Mouse (Mus musculus): ENCODE data around the gene Mfsd5. TPM values are rescaled to one million over a fixed set of nuclear protein-coding genes. Genes with fewer than 3 reads are reported as not detected.

The Mfsd5 gene
- polyA plus RNA-seq (2012; rRNA removed): 33.8 and 34.8 TPM in 2 replicates

GRCm38 (mm10) chr15:102279092-102279782 lies at the start of gene Mfsd5:
Gene Mfsd5 (plus strand): TSS chr15:102279454.

GRCm38 (mm10) chr15:102231748-102232147 lies 47.5 kb upstream of the Mfsd5 start, which contains the start of gene Itgb7:
Gene Itgb7 (minus strand): TSS chr15:102231944.

DNA sequence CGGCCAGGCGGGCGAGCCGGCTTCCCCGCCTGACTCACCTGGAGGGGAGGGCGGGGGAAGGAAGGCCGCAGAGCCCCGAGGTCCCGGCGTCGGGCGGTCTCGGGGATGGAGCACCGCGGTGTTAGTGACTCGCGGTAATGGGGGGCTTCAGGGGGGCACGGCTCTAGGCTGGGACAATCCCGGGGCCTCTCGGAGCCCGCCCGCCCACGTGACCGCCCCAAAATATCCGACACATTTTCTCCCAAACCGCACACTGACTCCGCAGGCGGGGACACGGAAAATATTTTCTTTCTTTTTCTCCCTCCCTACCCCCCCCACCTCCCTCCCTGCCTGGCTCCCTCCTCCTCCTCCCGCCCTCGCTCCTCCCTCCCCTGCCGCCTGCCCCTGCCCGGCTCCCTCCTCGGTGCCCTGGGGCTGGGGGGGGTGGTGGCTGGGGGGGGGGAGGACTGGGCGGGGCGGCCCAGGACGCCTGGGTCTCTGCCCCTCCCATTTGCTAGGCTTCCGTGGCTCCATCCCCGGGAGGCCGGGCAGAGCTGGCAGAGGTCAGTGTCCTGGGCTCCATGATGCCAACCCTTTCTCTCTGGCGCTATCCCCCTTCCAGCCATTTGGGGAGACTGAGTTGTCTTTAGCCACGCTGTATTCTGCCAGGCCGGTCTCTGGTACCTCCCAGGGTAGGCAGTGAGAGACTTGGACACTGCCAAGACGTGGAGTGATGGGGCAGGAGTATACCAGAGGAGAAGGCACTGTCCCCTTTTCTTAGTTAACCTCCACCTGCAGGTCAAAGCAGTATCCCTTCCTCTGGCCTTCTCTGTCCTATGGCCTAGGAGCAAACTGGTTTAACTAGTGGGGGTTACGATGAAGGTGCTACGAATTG lies 21.8 kb upstream of the Mfsd5 start, which contains the start of gene Rarg:
Rarg (minus strand) TSS at position 316 of the 874 bp plus-strand sequence.

GRCm38 (mm10) chr15:102270274-102270960 lies 8.8 kb upstream of the Mfsd5 start, which contains the start of gene Gm9918:
Gene Gm9918 (plus strand): TSS chr15:102270563.

GRCm38 (mm10) chr15:102295633-102296367 lies 16.5 kb downstream of the Mfsd5 start, which contains the start of gene Espl1:
Gene Espl1 (plus strand): TSS chr15:102296266.

DNA sequence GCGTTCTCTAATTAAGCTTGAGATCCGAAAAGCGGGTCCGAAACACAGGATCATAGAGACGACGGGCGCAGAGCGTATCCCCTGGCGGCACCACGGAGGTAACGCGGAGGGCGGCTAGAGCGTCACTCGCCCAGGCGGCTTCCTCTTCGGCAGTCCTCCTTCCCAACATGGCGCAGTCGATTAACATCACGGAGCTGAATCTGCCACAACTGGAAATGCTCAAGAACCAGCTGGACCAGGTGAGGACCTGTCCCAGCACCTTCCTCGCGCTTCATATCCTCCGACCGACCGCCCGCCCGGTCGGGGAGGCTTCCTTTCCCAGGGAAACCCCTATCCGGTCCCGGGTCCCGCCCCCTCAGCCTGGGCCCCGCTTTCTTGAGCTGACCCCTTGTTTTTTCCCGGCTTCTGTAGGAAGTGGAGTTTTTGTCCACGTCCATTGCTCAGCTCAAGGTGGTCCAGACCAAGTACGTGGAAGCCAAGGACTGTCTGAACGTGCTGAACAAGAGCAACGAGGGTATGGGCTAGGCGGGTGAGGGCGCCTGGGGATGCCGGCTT lies 46.8 kb downstream of the Mfsd5 start, which contains the start of gene Pfdn5:
Pfdn5 (plus strand) TSS at position 95 of the 555 bp plus-strand sequence.

Other genes starting within 250 kb of the Mfsd5 start
- gene Eif4b, start 205.7 kb upstream of the Mfsd5 start, polyA plus RNA-seq (2012; rRNA removed): 205 and 236 TPM in 2 replicates
- gene Tns2, start 179.0 kb upstream of the Mfsd5 start, polyA plus RNA-seq (2012; rRNA removed): 11.3 and 23.8 TPM in 2 replicates
- gene Spryd3, start 143.2 kb upstream of the Mfsd5 start, polyA plus RNA-seq (2012; rRNA removed): 21.5 and 22.7 TPM in 2 replicates
- 0.30 and 0.66 TPM in 2 replicates for gene Igfbp6, start 135.1 kb upstream of the Mfsd5 start, polyA plus RNA-seq (2012; rRNA removed)
- 1.5 and 3.2 TPM in 2 replicates for gene Soat2, start 128.9 kb upstream of the Mfsd5 start, polyA plus RNA-seq (2012; rRNA removed)
- 108 and 110 TPM in 2 replicates for gene Zfp740, start 76.2 kb upstream of the Mfsd5 start, polyA plus RNA-seq (2012; rRNA removed)
- 49.1 and 56.8 TPM in 2 replicates for gene Csad, start 74.7 kb upstream of the Mfsd5 start, polyA plus RNA-seq (2012; rRNA removed)
- gene Itgb7, start 47.5 kb upstream of the Mfsd5 start, polyA plus RNA-seq (2012; rRNA removed): 0.73 and 0.90 TPM in 2 replicates
- 13.7 and 38.6 TPM in 2 replicates for gene Rarg, start 21.9 kb upstream of the Mfsd5 start, polyA plus RNA-seq (2012; rRNA removed)
- gene Gm9918, start 8.9 kb upstream of the Mfsd5 start, polyA plus RNA-seq (2012; rRNA removed): 0.38 and 1.4 TPM in 2 replicates
- gene Espl1, start 16.8 kb downstream of the Mfsd5 start, polyA plus RNA-seq (2012; rRNA removed): 45.6 and 46.7 TPM in 2 replicates
- gene Pfdn5, start 46.7 kb downstream of the Mfsd5 start, polyA plus RNA-seq (2012; rRNA removed): 419 and 461 TPM in 2 replicates
- gene Myg1, start 52.3 kb downstream of the Mfsd5 start, polyA plus RNA-seq (2012; rRNA removed): 106 and 130 TPM in 2 replicates
- gene Aaas, start 71.3 kb downstream of the Mfsd5 start, polyA plus RNA-seq (2012; rRNA removed): 63.0 and 69.9 TPM in 2 replicates
- 0.40 and 1.6 TPM in 2 replicates for gene Sp7, start 87.7 kb downstream of the Mfsd5 start, polyA plus RNA-seq (2012; rRNA removed)
- gene Sp1, start 126.7 kb downstream of the Mfsd5 start, polyA plus RNA-seq (2012; rRNA removed): 20.3 and 35.0 TPM in 2 replicates
- 0.61 and 1.5 TPM in 2 replicates for gene Amhr2, start 165.9 kb downstream of the Mfsd5 start, polyA plus RNA-seq (2012; rRNA removed)
- 62.1 and 64.4 TPM in 2 replicates for gene Prr13, start 179.6 kb downstream of the Mfsd5 start, polyA plus RNA-seq (2012; rRNA removed)
- 452 and 807 TPM in 2 replicates for gene Pcbp2, start 191.1 kb downstream of the Mfsd5 start, polyA plus RNA-seq (2012; rRNA removed)
- not detected in 2 replicates for gene Gm10337, start 224.3 kb downstream of the Mfsd5 start, polyA plus RNA-seq (2012; rRNA removed)
- gene Map3k12, start 237.6 kb downstream of the Mfsd5 start, polyA plus RNA-seq (2012; rRNA removed): 38.4 and 39.6 TPM in 2 replicates
- 88.9 and 120 TPM in 2 replicates for gene Tarbp2, start 238.7 kb downstream of the Mfsd5 start, polyA plus RNA-seq (2012; rRNA removed)
- 4.2 and 6.4 TPM in 2 replicates for gene Npff, start 245.5 kb downstream of the Mfsd5 start, polyA plus RNA-seq (2012; rRNA removed)